Mouse (Mus musculus) bone marrow, adult 2 months (tissue): ENCODE results near the gene Gm28729. TPM values are rescaled to one million over a fixed set of nuclear protein-coding genes. Genes with fewer than 3 reads are reported as not detected.
"Not testable (repeated sequence)": the region's sequence is repeated elsewhere in the genome, so short reads cannot be mapped to it uniquely, and the experiment has no call there.

ENCODE experiments used
- H3K27ac ChIP-seq: fragments of 200-500 bp; 2 replicates; pipeline ENCODE4 v1.5.1; 2012; ENCODE audit warnings: low read depth, mild to moderate bottlenecking, control low read depth, inconsistent platforms, low read length; ENCODE audit not compliant: control insufficient read depth, poor library complexity, insufficient read depth
- H3K4me1 ChIP-seq: fragments of 200-500 bp; 2 replicates; pipeline ENCODE4 v1.6.1; 2011; ENCODE audit warnings: low read length; ENCODE audit not compliant: control insufficient read depth, insufficient read depth
- H3K4me3 ChIP-seq: fragments of 200-500 bp; replicated peaks from 2 replicates; pipeline ENCODE3; 2011; ENCODE audit warnings: mild to moderate bottlenecking, low read depth, low read length, control low read depth; ENCODE audit not compliant: control insufficient read depth
- CTCF ChIP-seq: fragments of 200-500 bp; IDR thresholded peaks from 2 replicates; pipeline ENCODE4 v1.5.1; 2011; ENCODE audit warnings: low read length, control low read depth; ENCODE audit not compliant: control insufficient read depth, insufficient read depth
- POLR2A ChIP-seq: fragments of 200-500 bp; IDR thresholded peaks from 2 replicates; pipeline ENCODE4 v1.6.1; 2011; ENCODE audit warnings: low read depth, mild to moderate bottlenecking, control low read depth, low read length, borderline replicate concordance; ENCODE audit not compliant: control insufficient read depth
- WGBS: fragments of 180-500 bp; shearing (Covaris S2); methylation state at CpG from one replicate; pipeline ENCODE4 v1.1.7; 2018; 5-methylcytosine and 5-hydroxymethylcytosine counted together
- polyA plus RNA-seq: library from polyadenylated mRNA; stranded (reverse); fragments of >200 nt; gene quantifications from 2 replicates; pipeline ENCODE4 v1.2.4, GENCODE M21; 2011; ENCODE audit warnings: low replicate concordance; ENCODE audit not compliant: missing spikeins, insufficient read depth, insufficient read length

Gm28729 gene
- polyA plus RNA-seq, 1 experiment = not detected

- 46% methylated on average over 2 of the region's 2 CpGs for WGBS
Measured at GRCm38 (mm10) chr9:96483648-96484047, 41.4 kb downstream of the Gm28729 start.

DNA sequence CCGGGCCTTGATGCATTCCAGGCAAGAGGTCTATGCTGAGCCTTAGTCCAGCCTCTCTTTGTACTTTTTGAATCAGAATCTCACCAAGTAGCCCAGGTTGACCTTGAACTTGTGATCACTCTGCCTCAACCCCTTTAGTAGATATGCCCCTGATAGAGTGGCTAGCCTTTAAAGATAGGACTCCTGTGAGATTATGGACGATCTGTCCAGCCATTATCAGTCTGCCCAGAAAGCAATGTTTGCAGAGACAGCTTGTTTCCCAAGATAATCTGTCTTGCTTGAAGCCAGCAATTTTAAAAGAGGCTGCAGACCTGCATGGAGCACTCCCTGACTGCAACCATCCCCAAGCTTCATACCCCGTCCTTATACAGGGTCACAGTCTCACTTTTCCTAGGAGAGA is 42.0 kb downstream of the Gm28729 start:
- no peak for TF ChIP-seq POLR2A
- Histone ChIP-seq H3K4me1 (no peaks in the 10 kb centered on the region; the same call in 1 of the 2 replicates), H3K4me3 (no peak overlapping the region), H3K27ac (no peak overlapping the region)
- 75% methylated on average over 3 of the region's 3 CpGs for WGBS

More at GRCm38 (mm10) chr9:96483648-96484047, 41.4 kb downstream of the Gm28729 start:
- no peaks in the 10 kb centered on the region; the same call in 1 of the 2 replicates for H3K4me1 ChIP-seq
- no peak overlapping the region for H3K4me3 ChIP-seq
- TF ChIP-seq CTCF (no peak), POLR2A (no peak)
- H3K27ac ChIP-seq = no peak overlapping the region

DNA sequence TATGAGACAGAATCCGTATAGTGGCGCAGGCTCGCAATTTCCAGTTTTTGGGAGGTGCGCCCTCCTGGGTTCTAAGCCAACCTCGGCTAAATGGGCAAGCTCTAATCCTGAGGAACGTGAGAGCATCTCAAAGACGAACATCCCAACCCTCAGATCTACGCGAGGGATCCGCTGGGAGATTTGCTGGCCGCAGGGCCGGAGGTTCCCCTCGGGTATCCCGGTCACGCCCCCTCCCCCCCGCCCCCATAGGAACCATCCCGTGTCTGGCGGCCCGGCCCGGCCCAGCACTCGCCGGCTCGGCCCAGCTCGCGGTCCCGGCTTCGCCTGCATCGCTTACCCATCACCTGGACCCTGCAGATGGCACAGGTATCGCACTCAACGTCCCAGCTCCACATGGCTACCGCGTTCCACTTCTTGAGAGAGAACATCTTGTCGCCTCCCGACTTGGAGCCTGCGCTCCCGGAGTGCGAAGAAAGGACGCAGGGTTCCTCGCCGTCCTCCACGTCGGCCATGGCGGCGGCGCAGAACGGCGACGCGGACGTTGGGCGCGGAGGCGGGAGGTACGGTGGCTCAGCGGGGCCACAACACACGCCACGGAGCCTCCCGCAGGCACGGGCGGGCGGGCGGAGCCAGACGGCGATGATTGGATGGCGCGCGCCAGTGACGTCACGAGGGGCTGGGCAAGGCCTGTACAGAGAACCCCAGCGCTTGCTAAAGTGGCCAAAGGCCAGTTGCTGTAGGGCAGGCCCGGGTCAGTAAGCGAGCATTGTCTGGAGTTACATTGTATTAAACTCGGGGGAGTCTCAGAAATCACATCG is 46.8 kb downstream of the Gm28729 start, which contains the start of gene Rnf7:
Gene Rnf7, minus strand, starts transcription at position 605 of the 818 bp plus-strand sequence.
- peak within 1 kb of the TSS; percentile 73 for H3K27ac ChIP-seq
- H3K4me3 ChIP-seq = peak within 1 kb of the TSS; percentile 71
- TF ChIP-seq POLR2A = peak; percentile 59; the same call in 1 of the 2 replicates
- TF ChIP-seq CTCF = no peak
- no peaks in the 10 kb centered on the region; the same call in none of the 2 replicates for H3K4me1 ChIP-seq
- WGBS = 1% methylated on average over 74 of the region's 74 CpGs

DNA sequence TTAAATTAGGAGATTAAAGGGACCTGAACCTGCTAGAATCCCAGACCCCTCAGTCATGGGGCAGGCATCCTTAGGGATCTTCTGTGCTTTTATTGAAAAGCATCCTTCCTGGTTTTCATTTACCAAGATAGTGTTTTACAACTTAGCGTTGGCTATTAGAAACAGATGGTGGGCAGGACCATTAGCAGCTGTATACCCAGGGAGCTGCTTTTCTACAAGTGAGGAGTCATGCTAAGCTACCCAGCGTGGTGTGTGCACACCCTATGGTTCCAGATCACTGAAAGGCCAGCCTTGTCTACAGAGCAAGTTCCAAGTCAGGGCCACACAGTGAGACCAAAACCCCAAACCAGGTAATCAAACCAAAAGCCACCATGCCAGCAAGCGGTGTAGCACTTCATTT is 52.7 kb downstream of the Gm28729 start:
- TF ChIP-seq POLR2A (no peak), CTCF (no peak)
- WGBS = 66% methylated on average over 3 of the region's 3 CpGs
- Histone ChIP-seq H3K4me1 (no peaks in the 10 kb centered on the region; the same call in none of the 2 replicates), H3K4me3 (no peak overlapping the region), H3K27ac (no peak overlapping the region)

DNA sequence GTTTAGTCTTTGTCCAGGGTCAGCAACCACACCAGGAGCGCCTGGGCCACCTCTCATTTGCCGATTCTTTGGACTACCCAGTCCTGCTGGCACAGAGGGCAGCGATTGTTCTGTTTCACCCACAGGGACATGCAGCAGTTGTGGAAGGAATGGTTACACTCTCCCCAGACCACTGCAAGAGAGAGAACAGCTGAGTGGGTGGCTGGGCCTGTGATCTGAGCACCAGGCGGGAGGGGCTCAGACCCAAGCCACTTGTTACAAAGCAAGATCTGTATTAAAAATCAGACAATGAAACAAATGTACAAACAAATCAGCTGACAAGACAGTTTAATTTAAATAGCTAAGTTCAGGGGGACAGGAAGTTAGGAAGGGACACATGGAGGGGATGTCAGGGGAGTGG is 53.4 kb downstream of the Gm28729 start:
- not testable (repeated sequence) for H3K4me1 ChIP-seq, H3K4me3 ChIP-seq, H3K27ac ChIP-seq
- 86% methylated on average over 4 of the region's 4 CpGs for WGBS

GRCm38 (mm10) chr9:96470266-96470974 is 54.6 kb downstream of the Gm28729 start:
- no peak for TF ChIP-seq CTCF
- no peak for TF ChIP-seq POLR2A
- H3K27ac ChIP-seq = no peak overlapping the region
- WGBS = 90% methylated on average over 8 of the region's 8 CpGs
- H3K4me3 ChIP-seq = no peak overlapping the region
- H3K4me1 ChIP-seq = no peaks in the 10 kb centered on the region; the same call in none of the 2 replicates

GRCm38 (mm10) chr9:96469556-96470265 is 55.4 kb downstream of the Gm28729 start:
- H3K4me1 ChIP-seq = no peaks in the 10 kb centered on the region; the same call in none of the 2 replicates
- H3K4me3 ChIP-seq = no peak overlapping the region
- H3K27ac ChIP-seq = no peak overlapping the region
- 88% methylated on average over 8 of the region's 8 CpGs for WGBS
- TF ChIP-seq POLR2A = no peak

- 86% methylated on average over 10 of the region's 10 CpGs for WGBS
- TF ChIP-seq POLR2A = no peak
- TF ChIP-seq CTCF = no peak
- no peaks in the 10 kb centered on the region; the same call in 1 of the 2 replicates for H3K4me1 ChIP-seq
Measured at GRCm38 (mm10) chr9:96463708-96464107, 61.4 kb downstream of the Gm28729 start.

More at GRCm38 (mm10) chr9:96463708-96464107, 61.4 kb downstream of the Gm28729 start:
- no peak overlapping the region for H3K27ac ChIP-seq
- H3K4me3 ChIP-seq = no peak overlapping the region
